Mouse (Mus musculus) embryonic fibroblast, embryonic 13.5 days (primary cell): ENCODE measurements around the gene Elavl4.

ENCODE experiments used
- CTCF ChIP-seq: IDR thresholded peaks from 2 replicates; pipeline ENCODE4 v1.5.1; 2011; ENCODE audit warnings: mild to moderate bottlenecking, control low read depth, low read length, moderate library complexity, borderline replicate concordance; ENCODE audit not compliant: insufficient read depth
- POLR2A ChIP-seq: IDR thresholded peaks from 2 replicates; pipeline ENCODE4 v1.6.1; 2011; ENCODE audit warnings: low read depth, mild to moderate bottlenecking, control low read depth, low read length, moderate library complexity

DNA sequence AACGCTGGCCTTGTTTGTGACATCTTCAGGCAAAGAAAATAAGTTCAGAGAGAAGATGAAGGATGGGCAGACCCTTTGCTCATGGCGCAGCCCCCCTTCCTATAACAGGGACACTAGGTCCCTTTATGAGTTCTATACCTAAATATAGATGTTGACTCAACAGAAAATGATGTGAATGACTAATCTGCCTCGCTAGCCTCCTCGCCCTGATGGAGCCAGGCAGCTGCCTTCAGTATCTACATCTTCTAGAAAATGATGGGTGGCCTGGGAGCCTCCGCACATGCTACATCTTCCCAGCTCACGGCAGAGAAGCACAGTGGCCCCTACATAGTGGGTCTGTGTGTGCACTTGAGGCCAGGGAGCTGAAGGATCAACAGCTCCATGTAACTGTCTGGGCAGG, 137.2 kb downstream of the Elavl4 start:
- no peak for TF ChIP-seq POLR2A
- TF ChIP-seq CTCF: no peak
